Mouse (Mus musculus): ENCODE results near the gene Rasl12. TPM values are rescaled to one million over a fixed set of nuclear protein-coding genes. Genes with fewer than 3 reads are reported as not detected.

The Rasl12 gene
- polyA plus RNA-seq, 1 experiment: 36.9 TPM

DNA sequence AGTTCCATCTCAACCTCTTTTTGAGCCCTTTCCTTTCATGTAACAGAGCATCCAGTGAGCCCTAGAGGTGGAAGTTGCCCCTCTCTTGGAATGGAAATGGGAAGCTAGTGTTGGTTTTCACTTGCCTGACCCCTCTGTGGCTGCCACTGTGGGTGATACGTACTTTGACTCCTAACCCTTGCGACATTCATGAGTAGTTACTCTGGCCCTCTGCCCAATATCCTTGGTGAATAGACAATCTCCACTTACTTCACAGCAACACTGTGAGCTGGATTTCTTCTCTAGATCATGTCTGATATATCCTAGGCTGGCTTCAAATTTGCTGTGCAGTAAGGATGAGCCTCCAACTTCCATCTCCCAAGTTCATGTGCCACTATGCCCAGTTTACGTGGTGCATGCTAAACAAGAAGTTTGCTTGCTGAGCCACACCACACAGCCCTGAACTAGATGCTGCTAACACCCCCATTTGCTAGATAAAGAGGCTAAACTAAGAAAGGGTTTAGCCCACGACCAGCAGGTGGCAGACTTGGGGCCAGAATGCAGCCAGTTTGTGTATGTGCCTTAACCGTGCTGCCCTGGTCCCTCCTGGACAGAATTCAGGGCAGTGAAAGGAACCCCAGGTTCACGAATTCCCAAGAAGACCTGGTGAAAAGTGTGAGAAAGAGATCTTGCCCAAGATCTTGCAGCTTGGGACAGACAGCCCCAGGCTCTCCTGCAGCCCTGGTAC, 5.5 kb upstream of the Rasl12 start:
- DNase-seq (ENCODE audit: low read depth): no peak

DNA sequence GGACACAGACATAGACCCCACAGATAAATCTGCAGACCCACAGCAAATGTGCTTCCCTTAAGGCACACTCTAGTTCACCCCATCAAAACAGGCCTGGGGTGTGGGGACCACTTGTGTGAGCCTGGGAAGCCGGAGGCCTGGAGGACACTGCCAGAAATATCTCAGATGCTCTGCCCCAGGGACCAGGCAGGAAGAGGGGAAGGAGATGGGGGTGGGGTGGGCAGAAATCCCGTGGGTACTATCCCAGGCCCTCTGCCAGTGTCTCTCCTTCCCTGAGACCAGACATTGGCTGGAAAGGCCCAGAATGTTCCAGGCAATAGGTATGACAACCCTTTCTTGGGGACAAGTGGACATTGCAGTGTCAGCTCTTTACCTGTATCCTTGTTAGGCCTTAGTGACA, 4.7 kb upstream of the Rasl12 start:
- no peak for DNase-seq (ENCODE audit: low read depth)

DNA sequence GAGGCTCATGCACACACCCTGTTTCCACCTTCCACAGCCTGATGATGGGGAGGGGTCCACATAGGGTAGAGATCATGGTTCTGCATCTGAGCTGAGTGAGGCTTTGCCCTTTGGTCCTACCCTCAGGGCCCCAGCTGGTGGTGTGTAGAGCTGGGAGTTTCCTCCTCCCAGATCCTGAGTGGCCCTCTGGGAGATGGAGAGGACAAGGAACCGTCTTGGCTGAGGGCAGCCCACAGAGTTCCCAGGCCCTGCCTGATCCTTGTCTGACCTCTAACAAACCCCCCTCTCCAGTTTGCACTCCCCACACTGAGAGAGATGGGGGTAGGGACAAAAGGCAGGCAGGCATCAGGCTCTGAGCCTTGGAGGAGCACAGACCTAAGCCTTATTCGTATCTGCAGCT, 3.9 kb upstream of the Rasl12 start:
- DNase-seq (ENCODE audit: low read depth): no peak

DNA sequence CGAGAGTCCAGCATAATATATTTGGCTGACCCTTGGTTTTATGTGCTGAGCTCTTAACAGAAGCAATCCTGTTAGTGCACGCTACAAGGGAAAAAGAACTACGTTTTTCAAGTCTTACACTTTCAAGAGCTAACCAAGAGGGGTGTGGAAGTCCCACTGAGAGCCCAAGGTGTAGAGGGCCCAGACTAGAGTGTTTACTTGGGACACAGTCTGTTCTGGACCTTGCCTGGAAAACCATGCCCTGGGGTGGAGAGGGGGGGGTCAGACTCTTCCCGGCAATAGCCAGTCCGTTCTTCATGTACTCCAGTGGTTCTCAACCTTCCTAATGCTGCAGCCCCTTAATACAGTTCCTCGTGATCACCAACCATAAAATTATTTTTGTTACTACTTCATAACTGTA, 1.6 kb downstream of the Rasl12 start:
- DNase-seq (ENCODE audit: low read depth): no peak

DNA sequence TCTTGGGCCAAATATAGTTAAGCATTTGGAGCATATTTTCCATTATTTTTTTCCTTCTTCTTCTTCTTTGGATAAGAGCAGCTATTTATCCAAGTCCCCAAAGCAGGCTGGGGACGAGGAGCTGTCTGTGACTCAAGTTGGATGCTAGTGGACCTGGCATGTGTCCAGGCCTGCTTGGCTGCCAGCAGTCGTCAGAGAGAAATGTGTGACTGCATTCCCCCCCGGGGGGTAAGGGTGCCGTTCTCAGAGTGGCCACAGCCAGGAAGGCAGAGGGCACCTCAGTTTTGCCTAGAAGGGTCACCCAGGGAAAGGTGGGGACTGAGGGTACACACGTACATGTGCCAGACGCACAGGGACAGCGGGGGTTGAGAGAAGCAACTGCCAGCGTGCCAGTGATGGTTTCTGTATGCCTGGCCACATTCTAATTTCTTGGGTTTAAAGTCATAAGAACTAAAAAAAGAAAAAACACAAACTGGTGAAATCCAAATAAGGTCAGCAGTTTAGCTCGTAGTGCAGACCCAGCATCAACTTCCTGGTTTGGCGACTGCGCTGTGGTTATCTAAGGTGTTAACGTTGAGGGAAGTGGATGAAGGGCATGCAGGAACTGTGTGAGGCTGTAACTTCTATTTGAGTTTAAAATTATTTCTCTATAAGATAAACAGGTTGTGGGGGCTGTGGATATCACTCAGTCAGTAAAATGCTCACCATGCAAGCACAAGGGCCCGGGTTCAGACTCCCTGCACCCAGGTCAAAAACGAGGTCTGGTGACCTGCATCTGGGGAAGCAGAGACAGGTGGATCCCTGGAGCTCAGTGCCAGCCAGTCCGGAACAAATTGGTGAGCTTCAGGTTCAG, 6.3 kb downstream of the Rasl12 start:
- no peak for DNase-seq (ENCODE audit: low read depth)

DNA sequence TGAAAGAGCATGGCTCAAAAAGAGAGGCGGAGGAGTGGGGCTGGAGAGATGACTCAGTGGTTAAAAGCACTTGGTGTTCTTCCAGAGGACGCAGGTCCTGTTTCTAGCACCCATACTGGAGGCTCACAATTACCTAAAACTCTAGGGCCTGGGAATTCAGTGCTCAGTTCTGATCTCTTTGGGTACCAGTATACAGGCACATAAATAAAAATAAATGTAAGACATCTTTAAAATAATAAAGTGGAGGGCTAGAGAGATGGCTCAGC, 6.8 kb downstream of the Rasl12 start:
- no peak for DNase-seq (ENCODE audit: low read depth)

DNA sequence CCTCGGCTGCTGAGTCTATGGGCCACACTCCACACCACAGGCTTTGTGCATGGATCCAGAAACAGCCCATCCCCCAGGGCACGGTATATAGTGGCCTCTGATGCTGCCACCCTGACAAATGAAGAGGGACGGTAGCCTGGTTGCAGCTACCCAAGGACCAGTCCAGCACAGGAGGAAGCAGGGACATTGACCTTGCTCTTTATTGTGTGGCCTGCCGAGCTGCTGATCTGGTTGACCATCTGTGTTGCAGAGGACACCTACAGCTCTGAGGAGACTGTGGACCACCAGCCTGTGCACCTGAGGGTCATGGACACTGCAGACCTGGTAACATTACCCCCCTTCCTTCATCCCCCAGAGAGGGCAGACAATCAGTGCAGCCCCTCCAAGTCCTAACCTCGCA, 9.0 kb downstream of the Rasl12 start:
- no peak for DNase-seq (ENCODE audit: low read depth)

DNA sequence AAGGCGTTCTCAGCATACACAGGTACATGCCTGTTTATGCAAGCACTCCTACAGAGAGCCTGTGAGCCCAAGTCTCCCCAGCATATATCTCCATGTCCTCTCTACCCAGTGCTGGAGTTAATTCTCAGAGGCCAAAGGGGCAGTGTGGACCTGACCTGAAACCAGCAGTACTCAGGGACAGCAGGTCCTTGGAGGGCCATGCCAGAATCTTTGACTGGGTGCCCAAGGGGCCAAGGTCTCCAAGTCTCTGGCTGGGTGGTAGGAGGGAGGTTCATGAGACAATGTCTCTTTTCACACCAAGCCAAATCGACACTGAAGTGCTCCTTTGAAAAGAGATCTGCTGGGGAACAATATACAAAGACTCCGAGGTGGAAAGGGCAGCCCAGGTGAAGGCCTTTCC, 9.6 kb downstream of the Rasl12 start:
- DNase-seq (ENCODE audit: low read depth): no peak

DNA sequence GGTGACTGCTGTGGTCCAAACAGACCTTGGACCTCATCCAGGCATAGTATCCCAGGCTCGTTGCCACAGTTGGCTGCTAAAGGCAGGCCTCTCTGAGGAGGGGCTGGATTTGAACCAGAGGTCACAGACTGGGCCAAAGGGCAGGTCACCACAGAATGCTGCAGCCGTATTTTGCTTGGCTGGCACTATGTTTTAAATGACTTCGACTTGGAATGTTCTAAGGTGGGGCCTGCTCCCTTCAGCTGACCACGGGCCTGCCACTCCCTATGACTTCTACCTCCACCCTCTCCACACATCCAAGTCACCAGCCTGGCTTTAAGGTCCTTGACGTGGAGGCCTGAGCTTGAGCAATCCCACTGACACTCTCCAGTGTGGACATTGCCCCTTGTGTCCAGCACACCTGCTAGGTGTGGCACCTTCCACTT, 10.6 kb downstream of the Rasl12 start:
- no peak for DNase-seq (ENCODE audit: low read depth)

DNA sequence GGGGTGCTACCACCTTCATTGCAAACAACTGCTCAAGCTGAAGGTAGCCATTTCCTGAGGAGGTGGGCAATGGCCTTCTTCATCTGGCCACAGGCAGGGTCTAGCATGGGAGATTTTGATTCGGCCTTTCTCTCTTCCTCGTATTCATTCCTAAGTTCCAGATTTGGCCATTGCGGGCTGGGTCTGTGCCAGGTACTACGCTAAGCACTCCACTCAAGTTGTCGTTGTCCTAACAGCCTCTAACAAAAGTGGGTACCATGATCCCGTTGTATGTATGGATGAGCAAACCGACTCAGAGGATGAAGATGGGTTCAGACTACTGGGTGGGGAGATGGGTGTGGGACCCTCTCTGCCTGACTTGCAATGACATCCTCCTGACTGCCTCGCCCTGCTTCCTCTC, 12.1 kb downstream of the Rasl12 start:
- no peak for DNase-seq (ENCODE audit: low read depth)

DNA sequence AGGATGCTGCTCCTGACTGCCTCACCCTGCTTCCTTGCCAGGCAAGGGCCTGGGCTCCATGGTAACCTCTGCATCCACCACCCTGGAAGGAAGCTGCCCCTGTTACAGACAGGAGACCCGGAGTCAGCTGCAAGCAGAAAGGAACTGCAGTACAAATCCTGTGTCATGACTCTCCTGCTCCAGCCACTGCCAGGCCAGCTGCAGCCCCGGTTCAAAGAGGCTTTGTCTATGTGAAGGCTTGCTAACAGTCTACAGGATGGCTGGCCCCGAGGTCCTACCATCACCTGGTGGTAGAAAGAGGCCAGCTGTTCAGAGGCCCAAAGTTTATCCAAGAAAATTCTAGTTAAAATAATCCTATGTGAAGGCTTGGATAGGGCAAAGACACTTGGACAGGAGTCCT, 13.0 kb downstream of the Rasl12 start:
- no peak for DNase-seq (ENCODE audit: low read depth)

DNA sequence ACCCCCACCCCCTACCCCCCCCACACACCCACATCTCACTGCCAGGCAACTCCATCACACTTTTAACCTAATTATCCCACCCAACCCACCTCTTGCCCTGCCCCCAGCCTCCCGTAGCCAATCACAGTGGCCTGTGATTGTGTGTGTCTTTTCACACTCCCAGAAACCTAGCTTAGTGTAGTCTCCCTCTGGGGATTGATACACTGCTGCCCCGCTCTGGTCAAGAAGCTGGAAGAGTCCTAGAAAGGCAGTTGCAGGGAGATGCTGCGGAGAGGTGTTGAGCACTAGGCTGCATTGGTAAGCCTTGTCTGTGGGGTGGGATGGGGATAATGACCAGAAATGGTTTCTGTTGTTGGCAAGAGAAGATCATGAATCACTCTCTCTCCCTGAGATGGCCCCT, 19.4 kb downstream of the Rasl12 start:
- no peak for DNase-seq (ENCODE audit: low read depth)

DNA sequence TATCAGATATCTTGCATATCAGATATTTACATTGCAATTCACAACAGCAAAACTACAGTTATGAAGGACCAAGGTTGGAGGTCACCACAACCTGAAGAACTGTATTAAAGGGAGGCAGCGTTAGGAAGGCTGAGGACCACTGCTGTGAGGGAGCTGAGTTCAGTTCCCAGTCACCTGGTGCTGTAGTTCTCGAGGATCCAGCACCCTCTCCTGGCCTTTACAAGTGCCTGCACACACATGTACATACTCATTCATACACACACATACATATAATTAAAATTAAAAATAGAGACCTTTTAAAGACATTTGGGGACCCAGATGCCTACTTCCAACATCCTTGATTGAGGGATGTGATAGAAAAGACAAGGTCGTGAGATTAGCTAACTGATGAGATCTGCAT, 21.3 kb downstream of the Rasl12 start:
- DNase-seq (ENCODE audit: low read depth): no peak

DNA sequence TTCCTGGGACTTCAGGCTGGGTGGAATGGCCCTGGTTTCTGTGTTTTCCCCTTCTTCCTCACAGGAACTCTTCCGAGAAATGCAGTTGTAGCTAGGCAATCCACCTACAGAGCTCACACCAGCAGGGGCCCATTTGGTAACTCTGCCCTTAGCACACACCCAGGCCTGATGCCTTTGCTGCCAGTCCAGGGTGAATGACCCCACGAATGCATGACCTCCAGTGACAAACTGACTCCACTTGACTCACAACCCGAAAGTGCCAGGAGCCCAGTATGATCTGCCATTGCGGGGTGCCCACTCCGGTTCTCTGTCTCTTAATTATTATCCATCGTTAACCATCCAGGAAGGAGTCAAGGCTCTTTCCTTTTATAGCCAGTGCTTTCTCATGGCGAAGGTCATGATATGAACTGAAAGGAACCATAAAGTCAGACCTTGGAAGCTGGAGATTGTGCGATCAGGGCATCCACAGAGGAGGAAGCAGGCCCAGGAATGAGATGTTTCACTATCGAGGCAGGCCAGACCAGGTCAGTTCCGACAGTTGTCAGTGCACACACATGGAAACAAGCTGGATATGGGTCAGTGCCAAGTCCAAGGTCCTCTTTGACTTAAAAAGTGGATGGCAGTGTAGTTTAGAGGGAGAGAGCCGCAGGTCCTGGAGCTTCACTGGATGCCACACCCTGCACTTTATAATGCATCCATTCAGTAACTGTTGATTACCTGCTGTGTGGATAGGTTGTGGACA, 24.6 kb downstream of the Rasl12 start, which contains the start of gene Slc51b:
Slc51b (minus strand) TSS at position 196 of the 742 bp plus-strand sequence.
- DNase-seq (ENCODE audit: low read depth): no peak

DNA sequence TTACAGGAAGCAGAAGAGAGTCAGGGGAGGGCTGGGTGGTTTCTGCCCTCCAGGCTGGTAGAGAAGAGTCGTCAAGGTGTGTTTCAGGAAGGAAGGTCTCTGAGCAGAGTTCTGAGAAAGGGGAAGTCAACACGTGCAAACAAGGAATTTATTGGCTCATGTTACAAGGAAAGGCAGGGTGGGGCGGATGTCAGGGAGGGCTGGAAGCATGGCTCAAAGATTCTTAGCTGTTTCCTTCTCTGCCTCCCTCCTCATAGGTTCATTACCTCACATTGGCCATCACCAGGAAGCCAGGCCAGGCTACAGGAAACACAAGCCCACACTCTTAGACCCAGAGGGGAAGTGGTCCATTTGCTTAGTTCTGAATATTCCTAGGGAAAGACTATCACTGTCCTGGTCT, 26.1 kb downstream of the Rasl12 start:
- DNase-seq (ENCODE audit: low read depth): no peak

DNA sequence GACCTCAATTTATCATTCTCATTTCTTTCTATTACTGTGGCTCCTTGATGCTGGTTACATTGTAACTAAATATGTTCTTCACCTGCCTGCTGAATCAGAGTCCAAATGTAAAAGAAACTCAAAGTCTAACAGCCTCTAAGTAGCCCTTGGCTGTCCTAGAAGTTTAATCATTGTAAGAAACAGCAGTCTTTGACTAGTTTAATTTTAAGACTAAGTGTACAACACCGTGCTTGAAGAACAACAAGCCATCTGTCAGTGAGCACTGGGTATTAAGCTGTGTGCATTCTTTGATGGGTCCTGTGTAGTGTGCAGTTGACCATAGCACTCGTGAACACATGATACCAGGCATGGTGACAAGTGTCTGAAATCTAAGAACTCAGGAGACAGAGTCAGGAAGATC, 29.2 kb downstream of the Rasl12 start:
- no peak for DNase-seq (ENCODE audit: low read depth)

DNA sequence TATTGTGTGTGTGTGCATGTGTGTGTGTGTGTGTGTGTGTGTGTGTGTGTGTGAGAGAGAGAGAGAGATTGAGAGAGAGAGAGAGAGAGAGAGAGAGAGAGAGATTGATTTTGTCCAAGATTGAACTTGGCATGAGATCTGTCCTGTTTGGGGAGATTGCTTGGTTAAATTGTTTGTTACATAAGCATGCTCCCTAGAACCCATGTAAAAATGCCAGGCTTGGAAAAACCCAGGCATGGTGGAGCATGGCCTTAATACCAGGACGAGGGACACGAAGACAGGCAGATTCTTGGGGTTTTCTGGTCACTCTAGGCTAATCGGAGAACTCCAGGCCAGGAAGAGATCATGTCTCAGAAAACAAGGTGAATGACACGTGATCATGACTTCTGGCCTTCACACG, 29.7 kb downstream of the Rasl12 start:
- DNase-seq (ENCODE audit: low read depth): no peak

DNA sequence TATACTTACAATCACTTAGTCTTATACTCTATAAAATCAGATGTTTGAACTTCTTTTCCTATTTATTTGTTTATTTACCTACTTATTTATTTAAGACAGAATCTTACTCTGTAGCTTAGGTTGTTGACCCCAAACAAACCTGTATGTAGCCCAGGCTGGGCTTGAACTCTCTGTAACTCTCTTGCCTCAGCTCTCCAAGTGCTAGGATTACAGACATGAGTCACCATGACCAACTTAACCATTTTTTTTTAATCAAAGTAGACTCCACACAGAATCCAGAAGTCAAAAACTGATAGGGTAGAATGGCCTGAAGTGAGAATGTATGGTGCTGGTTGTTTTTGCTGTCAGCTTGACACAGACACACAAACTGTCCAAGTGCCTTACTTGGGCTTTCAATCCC, 32.1 kb downstream of the Rasl12 start:
- DNase-seq (ENCODE audit: low read depth): no peak

DNA sequence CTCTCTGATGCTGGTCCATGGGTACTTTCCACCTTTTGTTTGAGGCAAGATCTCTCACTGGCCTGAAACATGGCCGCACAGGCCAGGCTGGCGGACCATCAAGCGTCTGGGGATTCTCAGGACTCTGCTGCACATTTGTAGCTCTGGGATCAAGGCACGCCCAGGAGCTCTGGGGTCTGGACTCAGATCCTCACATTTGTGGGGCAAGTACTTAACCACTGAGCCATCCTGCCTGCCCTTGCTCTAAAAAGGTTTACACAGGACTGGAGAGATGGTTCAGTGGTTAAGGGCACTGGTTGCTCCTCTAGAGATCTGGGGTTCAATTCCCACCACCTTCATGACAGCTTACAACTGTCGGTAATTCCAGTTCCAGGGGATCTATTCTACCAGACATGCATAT, 32.6 kb downstream of the Rasl12 start:
- no peak for DNase-seq (ENCODE audit: low read depth)

DNA sequence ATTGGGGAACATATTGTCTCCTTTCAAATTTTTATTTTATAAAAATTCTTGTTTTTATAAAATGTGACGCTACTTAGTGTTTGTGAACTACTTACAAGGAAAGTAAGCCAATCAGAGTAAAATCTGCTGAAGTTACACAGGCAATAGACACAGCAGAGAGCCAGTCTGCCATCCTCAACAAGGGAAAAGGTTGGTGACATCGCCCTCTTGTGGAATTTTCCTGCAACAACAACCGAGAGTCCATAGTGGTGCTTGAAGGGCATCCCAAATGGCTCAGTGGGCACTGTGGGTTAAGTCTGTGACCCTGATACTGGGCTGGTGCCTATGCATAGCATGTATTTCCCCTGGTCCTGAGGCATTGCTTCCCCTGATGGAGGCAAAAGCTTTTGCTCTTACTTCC, 33.9 kb downstream of the Rasl12 start:
- DNase-seq (ENCODE audit: low read depth): no peak

DNA sequence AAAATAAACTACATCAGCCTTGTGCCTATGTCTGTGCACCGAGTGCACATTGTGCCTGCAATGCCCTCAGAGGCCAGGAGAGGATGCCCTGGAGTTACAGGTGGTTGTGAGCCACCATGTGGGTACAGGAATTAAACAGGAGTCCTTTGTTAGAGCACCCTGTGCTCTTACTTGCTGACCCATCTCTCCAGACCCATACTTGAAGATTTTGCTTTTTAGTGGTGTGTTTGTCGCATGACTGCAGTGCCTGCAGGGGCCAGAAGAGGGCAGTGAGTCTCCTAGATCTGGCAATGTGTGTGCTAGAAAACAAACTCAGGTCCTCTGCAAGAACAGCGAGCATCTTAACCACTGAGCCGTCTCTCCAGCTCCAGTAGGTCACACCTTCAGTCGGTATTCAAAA, 35.8 kb downstream of the Rasl12 start:
- DNase-seq (ENCODE audit: low read depth): no peak

DNA sequence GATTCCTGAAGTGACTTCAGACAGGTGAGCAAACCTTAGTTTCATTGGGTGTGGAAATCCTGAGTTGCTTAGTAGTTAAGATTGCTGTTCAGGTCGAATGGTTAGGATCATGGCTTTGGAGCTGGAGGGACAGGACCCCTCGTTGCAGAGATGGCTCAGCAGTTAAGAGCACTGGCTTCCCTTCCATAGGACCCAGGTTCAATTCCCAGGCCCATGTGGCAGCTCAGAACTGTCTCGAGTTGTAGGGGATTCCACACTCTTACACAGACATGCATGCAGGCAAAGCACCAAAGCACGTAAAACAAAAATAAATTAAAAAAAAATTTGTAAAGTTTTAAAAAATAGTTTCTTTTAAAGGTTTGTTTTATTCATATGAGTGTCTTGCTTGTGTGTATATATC, 36.9 kb downstream of the Rasl12 start:
- DNase-seq (ENCODE audit: low read depth): no peak
